Mouse (Mus musculus) frontal cortex, postnatal 25 days (tissue): Measurements from ENCODE around the gene Poglut1.

Source experiments
- DNase-seq, 2 experiments: peaks; one replicate each; pipeline ENCODE4 v3.0.0; 2022; ENCODE audit warnings: low spot score in 2 of 2

The Poglut1 gene

GRCm38 (mm10) chr16:38549479-38550396 lies at the start of gene Poglut1:
Poglut1 (minus strand) TSS chr16:38550258.
- peak; percentile 68 to 70 for DNase-seq

GRCm38 (mm10) chr16:38598986-38599680 lies 49.1 kb upstream of the Poglut1 start:
- no peak for DNase-seq

DNA sequence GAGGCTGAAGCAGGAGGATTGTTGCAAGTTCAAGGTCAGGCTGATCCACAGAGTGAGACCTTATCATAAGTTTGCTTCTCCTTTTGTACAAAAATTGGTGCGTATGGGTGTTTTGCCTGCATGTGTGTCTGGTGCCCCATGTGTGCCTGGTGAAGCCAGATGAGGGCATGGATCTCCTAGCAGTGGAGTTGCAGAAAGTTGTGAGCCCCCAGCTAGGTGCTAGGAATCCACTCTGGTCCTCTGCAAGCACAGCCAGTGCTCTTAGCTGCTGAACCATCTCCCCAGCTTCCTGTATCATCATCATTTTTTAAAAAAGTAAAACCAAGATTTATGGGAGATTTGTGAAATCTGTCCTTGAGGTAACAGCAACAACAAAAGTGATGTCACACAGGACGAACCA lies 46.6 kb upstream of the Poglut1 start:
- DNase-seq = no peak

GRCm38 (mm10) chr16:38596099-38596498 lies 46.0 kb upstream of the Poglut1 start:
- no peak for DNase-seq

GRCm38 (mm10) chr16:38594435-38594834 lies 44.4 kb upstream of the Poglut1 start:
- no peak for DNase-seq

- no peak for DNase-seq
Measured at GRCm38 (mm10) chr16:38592946-38593345, 42.9 kb upstream of the Poglut1 start.

DNA sequence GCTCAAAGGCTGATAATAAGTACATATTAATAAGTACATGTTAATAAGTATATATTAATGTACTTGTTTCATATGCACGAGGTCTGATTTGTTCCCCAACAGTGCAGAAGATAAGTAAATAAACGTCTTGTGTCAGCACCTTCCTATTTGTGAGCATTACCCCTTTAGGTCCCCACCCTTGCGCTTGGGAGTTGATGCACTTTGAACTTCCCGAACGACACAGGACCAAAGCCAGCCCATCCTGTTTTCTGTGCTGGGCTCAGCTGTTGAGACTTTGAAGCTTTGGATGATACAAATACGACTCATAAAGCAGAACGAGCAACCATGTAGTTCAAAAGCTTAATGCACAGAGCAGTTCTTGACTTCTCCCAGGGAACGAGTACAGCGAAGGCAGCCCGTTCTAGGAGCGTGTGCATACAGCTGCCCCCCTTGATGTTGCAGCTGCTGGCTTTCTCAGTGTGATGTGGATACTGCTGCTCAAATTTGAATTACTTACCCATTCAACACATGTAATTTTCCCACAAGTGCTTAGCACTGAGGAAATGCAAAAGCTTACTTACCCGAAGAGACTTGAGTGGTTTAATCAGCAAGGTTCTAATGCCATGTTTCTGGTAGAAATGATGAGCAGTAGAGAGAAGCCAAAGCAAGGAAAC lies 42.1 kb upstream of the Poglut1 start:
- no peak for DNase-seq

DNA sequence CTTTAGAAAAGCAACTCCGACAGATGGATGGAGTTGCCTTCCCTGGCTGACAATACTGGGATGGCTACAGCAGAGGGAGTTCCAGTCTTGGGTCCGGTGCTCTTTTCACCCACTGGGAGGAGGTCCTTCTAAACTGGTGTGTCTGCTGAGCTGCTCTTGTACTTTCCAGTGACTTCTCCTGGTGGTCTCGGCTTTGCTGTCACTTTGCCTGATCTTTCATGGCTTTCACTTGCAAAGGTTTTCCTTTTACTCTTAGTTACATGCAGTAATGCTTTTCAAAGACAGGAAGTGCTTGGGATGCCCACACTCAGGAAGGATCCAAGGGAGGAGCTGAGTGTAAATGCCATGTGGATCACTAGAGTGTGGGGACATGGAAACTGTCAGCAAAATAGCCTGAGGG lies 41.4 kb upstream of the Poglut1 start:
- DNase-seq = no peak

- DNase-seq = no peak
Measured at GRCm38 (mm10) chr16:38587572-38587971, 37.5 kb upstream of the Poglut1 start.

GRCm38 (mm10) chr16:38587163-38587562 lies 37.1 kb upstream of the Poglut1 start:
- DNase-seq = no peak

DNA sequence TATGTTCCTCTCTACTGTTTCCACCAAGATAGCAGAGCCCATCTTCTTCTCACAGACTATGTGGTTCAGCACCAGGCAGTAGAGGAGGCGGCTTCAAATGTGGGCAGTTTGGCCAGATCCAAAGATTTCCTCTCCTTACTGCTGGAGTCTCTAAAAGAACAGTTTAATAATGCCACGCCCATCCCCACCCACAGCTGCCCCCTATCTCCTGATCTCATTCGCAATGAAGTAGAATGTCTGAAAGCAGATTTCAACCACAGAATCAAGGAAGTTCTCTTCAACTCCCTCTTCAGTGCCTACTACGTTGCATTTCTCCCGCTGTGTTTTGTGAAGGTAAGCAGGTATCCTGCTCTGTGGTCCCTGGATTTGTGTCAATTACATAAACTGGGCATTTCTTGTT lies 35.1 kb upstream of the Poglut1 start:
- DNase-seq = no peak

DNA sequence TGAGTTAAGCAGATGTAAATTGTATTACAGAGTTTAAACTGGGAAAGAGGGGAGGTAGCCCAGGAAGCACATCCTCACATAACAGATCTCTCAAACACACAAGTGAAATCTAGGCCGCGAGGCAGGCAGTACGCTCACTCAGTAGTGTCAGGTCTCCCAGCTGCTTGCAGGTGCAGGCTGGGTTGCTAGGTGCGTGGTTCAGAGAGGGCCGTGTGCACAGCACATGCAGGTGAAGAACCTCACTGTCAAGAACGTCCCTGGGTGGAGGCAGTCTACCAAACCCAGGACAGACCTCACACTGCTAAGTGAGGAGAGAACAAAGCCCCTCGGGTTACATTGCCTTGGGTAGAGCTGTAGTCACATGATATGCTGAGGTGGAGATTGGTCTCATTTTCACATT lies 34.7 kb upstream of the Poglut1 start:
- no peak for DNase-seq

DNA sequence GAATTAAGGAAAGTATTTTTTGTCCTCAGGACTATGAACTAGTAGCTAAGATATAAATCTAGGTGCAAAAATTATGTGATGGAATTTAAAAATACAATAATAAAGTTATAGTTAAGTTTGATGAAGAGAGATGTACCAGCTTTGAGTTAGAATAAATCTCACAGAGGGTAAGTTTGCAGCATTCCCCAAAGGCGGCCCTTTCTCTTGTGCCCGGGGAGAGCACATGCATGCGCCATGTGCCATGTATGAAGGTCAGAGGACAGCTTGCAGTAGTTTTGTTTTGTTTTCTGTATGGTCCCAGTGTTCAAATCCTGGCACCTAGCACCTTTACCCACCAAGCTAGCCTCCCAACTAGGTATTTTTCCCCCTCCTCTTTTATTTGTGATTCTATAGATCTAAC lies 21.4 kb upstream of the Poglut1 start:
- no peak for DNase-seq

DNA sequence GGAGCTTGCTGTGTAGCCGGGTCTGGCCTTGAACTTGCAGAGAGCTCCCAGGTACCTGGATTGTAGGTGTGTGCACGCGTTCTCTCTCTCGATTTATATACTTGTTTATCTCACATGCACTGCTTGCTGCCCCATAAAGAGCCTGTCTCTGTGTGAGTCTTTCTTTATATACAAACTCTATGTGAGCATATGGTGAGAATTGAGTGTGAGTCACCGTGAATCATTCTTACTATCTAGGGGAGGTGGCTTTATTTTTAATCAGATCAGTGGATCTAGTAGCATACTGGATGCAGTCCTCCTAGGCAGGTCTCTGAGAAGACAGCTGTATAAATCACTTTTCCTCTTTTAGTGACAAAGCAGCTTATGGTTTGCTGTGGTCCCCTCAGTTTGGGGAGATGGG lies 18.1 kb upstream of the Poglut1 start:
- DNase-seq = no peak

- no peak for DNase-seq
Measured at GRCm38 (mm10) chr16:38563516-38563915, 13.5 kb upstream of the Poglut1 start.

- DNase-seq = no peak
Measured at GRCm38 (mm10) chr16:38562968-38563327, 12.9 kb upstream of the Poglut1 start.

GRCm38 (mm10) chr16:38562131-38562967 lies 12.3 kb upstream of the Poglut1 start:
- peak; percentile 88 to 93 for DNase-seq

GRCm38 (mm10) chr16:38558221-38558748 lies 8.2 kb upstream of the Poglut1 start, which contains the start of gene Tmem39a:
Tmem39a (plus strand) TSS chr16:38558698.
- no peak for DNase-seq

DNA sequence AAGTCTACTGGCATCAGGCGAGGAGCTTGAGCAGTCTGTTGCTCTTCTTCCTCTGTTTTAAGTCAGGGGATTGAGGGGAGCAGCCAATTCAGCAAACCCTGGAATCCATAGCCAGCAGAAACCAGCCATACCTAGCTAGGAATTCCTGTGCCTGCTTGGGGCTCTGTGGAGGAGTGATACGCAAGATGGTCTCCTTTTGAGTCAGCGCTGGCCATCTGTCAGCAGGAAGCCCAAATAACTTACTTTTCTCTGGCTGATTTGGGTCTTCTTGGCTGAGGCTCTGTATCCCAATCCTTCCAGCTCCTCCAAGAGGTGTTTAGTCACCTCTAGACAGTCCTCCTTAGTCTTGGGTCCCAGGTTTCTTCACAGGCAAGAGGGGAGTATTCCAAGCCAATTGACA lies 5.9 kb upstream of the Poglut1 start:
- DNase-seq = no peak

- no peak for DNase-seq
Measured at GRCm38 (mm10) chr16:38548000-38548399, 2.1 kb downstream of the Poglut1 start.

DNA sequence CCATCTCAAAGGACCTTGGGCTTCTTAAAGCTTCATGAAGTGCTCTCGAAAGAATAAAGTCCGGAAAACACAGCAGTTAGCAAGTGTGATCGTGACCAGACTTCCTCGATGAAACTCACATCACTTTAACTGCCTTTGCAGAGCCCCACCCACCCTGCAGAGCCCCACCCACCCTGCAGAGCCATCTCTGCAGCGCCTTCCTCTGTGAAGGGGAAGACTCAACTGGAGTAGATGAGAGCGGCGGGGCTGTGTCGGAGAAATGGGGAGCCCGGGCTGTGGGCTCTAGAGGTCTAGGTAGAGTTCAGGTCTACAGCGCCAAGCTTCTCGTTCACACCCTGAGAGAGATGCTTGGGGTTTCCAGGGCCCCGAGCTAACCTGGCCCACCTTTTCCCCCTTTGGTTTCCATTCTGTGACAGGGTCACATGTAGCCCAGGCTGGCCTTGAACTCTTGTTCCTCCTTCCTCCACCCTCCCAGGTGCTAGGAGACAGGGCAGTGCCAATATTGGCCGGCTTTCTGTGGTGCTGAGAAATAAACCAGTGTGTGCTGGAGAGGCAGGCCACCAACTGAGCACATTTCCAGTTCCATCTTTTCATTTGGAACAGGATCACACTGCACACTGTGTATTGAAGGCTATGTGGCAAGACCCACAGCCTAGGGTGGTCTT lies 11.2 kb downstream of the Poglut1 start:
- no peak for DNase-seq
